Mouse (Mus musculus): ENCODE measurements around the gene Nbeal2. TPM values are rescaled to one million over a fixed set of nuclear protein-coding genes. Genes with fewer than 3 reads are reported as not detected.
"Not testable (repeated sequence)": the region's sequence is repeated elsewhere in the genome, so short reads cannot be mapped to it uniquely, and the experiment has no call there.

The Nbeal2 gene
- 1 to 10 TPM; 2.9 to 3.2 TPM for total RNA-seq (2021)
- long read RNA-seq, experiment 1, partial matches to known transcripts = 1 of 1 reads
- long read RNA-seq, experiment 1, other reads (novel, unspliced or antisense) = 0 of 1 reads
- long read RNA-seq, experiment 2, partial matches to known transcripts = 0 of 1 reads
- long read RNA-seq, experiment 2, other reads (novel, unspliced or antisense) = 1 of 1 reads

DNA sequence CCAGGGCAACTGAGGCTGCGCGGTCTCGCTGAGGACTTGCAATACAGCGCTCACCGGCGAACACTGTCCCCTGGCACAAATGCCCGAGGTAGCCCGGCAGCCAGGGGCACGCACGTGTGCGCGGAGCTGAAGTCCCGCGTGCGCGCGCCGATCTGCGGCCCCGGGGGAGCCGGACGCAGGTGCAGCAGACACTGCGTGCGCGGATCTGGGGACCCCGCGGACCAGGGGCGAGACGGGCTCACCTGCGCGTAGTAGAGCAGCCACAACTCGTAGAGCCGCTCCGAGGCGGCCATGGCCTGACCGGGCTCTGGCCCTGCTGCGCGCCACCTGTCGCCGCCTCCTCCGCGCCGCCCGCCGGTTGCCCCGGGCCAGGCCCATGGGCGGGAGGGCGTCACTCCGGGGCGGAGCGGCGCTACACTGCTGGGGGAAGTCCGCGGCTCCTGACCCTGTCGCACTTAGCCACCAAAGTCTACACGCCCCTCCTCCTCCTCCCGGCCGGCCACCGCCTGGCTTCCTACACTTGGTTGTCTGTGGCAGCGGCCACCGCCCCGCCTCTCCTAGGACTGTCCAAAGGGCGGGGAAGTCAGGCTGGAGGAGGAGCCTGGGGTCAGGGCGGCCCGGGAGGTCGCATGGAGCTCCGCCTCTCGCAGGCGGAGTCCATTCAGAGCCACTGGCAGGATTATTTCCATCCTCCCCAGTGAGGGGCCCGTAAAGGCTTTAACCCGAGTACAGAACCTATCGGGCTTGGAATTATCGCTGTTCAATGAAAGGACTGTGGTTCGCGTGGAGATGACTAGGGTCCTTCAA is at the start of gene Nbeal2:
Nbeal2 (minus strand) TSS at position 507 of the 807 bp plus-strand sequence.
- peak; percentile 95 for DNase-seq

DNA sequence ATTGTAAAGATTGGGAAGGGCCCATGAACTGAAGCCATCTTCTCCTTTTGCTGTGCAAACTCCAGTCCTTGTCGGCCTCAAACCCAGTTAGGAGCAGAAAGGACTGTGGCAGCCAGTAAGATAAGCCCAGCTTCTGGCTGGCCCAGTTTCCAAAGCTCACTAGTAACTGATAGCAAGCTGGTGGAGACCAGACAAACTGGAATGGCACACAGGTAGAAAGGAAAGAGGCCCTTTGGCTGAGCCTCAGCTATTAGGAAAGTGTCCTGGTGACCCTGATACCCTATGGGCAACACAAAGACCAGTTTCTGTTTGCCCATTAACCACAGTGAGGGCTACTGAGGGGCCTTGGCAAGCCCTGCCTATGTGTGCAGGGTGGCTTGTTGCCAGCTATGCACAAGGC is 48.9 kb upstream of the Nbeal2 start:
- no peak for DNase-seq

- no peak for DNase-seq
These were observed 47.4 kb upstream of the Nbeal2 start for GRCm38 (mm10) chr9:110701114-110702032.

DNA sequence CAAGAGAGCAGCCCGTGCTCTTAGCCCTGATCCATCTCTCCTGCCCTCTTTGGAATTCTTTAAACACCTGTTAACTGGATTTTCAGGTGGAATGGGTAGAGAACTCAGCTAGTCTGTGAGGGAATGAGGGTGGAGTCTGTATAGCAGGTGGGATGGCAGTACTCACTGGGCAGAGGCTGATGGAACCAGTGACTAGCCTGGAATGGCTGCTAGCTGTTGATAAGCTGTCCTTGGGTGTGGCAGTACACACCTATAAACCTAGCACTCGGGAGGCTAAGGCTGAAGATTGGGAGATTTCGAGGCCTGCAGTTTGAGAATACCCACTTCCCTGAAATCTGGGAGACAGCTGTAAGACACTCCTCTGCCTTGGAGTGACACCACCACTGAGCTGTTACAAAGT is 45.6 kb upstream of the Nbeal2 start:
- no peak for DNase-seq

GRCm38 (mm10) chr9:110697465-110697864 is 43.5 kb upstream of the Nbeal2 start:
- no peak for DNase-seq

- no peak for DNase-seq
These were observed 42.5 kb upstream of the Nbeal2 start for GRCm38 (mm10) chr9:110696427-110696826.

GRCm38 (mm10) chr9:110695165-110695755 is 41.3 kb upstream of the Nbeal2 start:
- no peak for DNase-seq

GRCm38 (mm10) chr9:110689261-110689779 is 35.4 kb upstream of the Nbeal2 start:
- DNase-seq = no peak

GRCm38 (mm10) chr9:110687846-110688245 is 33.9 kb upstream of the Nbeal2 start:
- peak; percentile 73 for DNase-seq

DNA sequence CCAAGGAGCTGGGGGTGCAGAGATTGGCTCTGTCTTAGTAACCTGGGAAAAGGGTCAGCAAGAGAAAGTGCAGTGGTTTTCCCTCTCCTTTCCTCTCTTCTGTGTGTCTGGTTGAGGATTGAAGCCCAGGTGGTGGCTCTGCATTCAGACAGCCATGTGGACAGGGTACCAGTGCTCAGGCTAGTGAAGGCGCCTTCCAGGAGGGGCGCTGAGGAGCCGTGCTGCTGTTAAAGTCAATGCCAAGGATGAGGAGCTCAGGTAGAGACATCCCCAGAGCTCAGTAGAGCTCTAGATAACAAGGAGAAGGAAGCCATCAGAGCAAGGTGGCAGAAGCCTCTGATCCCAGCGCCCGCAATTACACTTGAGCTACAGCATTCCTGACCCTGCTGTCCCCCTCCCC is 33.1 kb upstream of the Nbeal2 start:
- no peak for DNase-seq

GRCm38 (mm10) chr9:110686472-110686871 is 32.5 kb upstream of the Nbeal2 start:
- no peak for DNase-seq

DNA sequence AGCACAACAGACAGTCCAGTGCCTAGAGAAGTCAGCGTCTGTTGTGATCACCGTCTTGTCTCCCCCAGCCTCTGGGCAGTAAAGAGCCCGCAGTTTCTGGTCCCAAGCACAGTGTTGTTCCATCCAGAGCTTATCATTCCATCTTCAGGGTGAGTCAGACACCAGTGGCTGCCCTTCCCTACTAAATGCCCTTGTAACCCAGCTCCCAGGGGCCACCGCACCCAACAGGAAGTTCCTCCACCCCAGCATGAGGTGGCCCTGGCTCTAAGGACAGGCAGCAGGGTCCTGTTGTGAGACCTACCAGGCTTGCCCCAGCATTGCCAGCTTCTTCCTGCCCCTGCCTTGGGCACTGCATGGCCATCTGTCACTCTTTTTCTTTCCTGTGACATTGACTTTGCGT is 31.6 kb upstream of the Nbeal2 start:
- no peak for DNase-seq

DNA sequence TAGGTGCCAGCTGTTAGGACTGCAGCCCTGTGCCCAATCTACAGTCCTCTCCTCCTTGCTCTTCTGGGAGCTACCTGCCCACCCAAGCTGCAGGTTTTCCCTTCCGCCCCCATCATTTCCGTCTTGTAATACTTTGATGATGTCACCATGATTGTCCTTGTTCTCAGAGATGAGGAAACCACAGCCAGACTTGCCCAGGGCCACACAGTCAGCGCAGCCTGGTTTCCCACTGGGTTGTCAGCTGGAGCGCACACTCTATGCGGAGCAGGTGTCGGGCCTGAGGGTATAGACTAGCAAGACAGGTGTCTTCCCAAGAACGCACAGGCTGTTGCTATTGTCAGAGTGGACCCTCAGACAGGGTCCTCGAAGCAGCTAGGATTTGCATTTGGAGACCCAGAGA is 31.2 kb upstream of the Nbeal2 start:
- DNase-seq = no peak

GRCm38 (mm10) chr9:110684100-110684831 is 30.3 kb upstream of the Nbeal2 start:
- no peak for DNase-seq

DNA sequence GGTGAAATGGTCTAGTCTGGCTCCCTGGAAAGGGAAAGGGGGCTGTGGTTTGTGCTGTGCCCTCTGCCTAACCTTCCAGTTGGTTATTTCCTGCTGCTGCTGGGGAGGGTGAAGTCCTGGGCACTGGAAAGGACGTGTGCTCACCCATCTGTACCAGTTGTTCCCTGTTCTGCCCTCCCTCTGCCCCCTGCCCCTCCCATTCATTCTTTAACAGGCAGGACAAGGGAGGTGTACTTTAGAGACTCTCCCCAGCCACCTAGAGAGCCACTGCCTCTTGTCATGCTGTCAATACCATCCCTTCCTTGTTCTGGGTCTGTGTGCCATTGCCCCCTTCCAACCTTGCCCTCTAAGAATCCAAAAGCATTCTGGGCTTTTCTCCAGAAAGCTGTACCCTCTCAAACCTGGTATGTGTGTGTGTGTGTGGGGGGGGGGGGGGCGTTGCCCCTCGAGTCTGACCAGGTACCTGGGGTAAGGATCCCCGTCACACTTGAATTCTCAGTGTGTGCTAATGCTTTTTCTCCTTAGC is 29.7 kb upstream of the Nbeal2 start:
- no peak for DNase-seq

DNA sequence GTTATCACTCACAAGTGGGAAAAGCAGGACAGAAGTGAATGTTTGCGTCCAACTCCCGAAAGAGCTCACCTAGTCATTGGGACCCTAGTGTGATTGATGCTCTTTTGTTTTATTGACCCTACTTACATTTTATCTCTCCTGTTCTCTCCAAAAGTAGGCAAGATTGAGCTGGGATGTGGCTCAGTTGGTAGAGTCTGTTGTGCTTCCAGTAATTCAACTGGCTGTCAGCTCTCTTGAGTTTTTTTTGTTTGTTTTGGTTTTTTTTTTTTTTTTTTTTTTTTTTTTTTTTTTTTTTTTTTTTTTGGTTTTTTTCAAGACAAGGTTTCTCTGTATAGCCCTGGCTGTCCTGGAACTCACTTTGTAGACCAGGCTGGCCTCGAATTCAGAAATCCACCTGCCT is 28.7 kb upstream of the Nbeal2 start:
- DNase-seq = not testable (repeated sequence)

- DNase-seq = no peak
These were observed 28.3 kb upstream of the Nbeal2 start for GRCm38 (mm10) chr9:110682255-110682654.

GRCm38 (mm10) chr9:110681817-110682216 is 27.9 kb upstream of the Nbeal2 start:
- DNase-seq = no peak

DNA sequence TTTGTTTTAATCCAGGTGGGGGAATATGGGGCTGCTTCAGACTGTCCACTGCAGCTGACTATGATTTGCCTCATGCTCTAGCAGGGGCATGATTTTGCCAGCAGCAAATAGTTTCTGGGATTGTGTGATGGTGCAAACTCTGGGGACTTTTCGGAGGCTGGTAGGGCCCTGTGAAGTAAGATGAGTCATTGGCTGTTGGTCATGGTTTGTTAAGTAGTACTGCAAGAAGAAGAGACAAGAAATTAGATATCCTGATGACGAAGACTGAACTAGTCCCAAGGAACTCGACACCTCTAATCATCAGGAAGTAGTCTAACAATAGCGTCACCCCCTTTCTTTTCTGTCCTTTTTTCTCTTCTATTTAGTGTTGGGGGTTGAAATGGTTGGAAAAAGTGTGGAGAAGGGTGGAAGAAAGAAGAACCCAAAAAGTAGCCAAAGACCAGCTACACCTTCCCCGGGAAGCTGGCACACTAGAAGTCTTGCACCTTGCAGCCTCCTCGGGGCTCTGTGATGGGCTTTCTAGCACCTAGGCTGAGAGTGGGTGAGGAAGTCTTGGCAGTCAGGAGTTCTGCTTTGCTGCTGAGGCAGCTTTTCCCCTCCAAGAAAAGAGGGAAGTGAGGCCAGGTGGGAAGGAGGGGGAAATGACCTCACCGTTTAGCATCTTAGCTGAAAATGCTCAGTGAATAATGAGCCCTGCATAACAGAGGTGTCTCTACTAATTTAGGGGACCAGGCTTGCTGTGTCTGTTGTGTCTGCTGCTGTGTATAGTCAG is 27.0 kb upstream of the Nbeal2 start:
- DNase-seq = no peak

GRCm38 (mm10) chr9:110678886-110679285 is 24.9 kb upstream of the Nbeal2 start:
- DNase-seq = no peak
